Mouse (Mus musculus): ENCODE data around the gene Gm5089.

GRCm38 (mm10) chr14:122465931-122466490, 15.1 kb upstream of the Gm5089 start:
- TF ChIP-seq TAL1 (IDR thresholded peaks at IDR 0.05; ENCODE audit: low read length) (no peak), GATA1 (IDR thresholded peaks at IDR 0.05; ENCODE audit: low read length) (no peak)

Measured in erythroblast, embryonic 14.5 days (primary cell).